Comparison of ENCODE assay signal across 11 mouse cellular contexts in genomic region chr6:54954659-54955414, GRCm38 (mm10). TPM values are rescaled to one million over a fixed set of nuclear protein-coding genes. Genes with fewer than 3 reads are reported as not detected.
A peak's percentile ranks its signal among the peaks of the same experiment; 100 is the strongest.
DNase-seq lines count a peak whose midpoint lies in the region; ATAC-seq and TF ChIP-seq lines count a peak whose summit lies in the region.
"Had no signal": no experiment of that assay in that cellular context is flagged by ENCODE, and none has a peak within 500 bp of the region (broad histone marks: within the 10 kb centered on the region; RNA-seq: fewer than 3 reads in every experiment).

No protein-coding gene starts in this region.

- peaks cover 4% of the 10 kb centered on the region; the same call in 1 of the 2 replicates for H3K4me1 ChIP-seq in intestine, embryonic 16.5 days (ENCODE audit: control insufficient read depth, insufficient read depth, low read length)
- H3K4me1 ChIP-seq in intestine, embryonic 15.5 days (replicated peaks) = peaks cover 5% of the 10 kb centered on the region; the same call in 1 of the 2 replicates
- H3K4me1 ChIP-seq in liver, embryonic 12.5 days = peaks cover 7% of the 10 kb centered on the region; the same call in 1 of the 2 replicates
- H3K4me1 ChIP-seq in forebrain, postnatal 0 days (ENCODE audit: insufficient read depth) = no peaks in the 10 kb centered on the region

- TF ChIP-seq CTCF in forebrain, postnatal 0 days (IDR thresholded peaks at IDR 0.05; ENCODE audit: low read depth) = no peak

- no peaks in the 10 kb centered on the region for H3K9me3 ChIP-seq in intestine, embryonic 16.5 days (ENCODE audit: control insufficient read depth, low read length)
- no peaks in the 10 kb centered on the region for H3K9me3 ChIP-seq in intestine, embryonic 15.5 days
- no peaks in the 10 kb centered on the region for H3K9me3 ChIP-seq in liver, embryonic 12.5 days (replicated peaks)
- no peaks in the 10 kb centered on the region for H3K9me3 ChIP-seq in forebrain, postnatal 0 days (ENCODE audit: low read length)
- H3K9me3 ChIP-seq: neural tube, embryonic 13.5 days had no signal

- WGBS in intestine, embryonic 16.5 days = 61% methylated on average over 10 of the region's 10 CpGs
- 67% methylated on average over 10 of the region's 10 CpGs for WGBS in intestine, embryonic 15.5 days
- 30% methylated on average over 10 of the region's 10 CpGs for WGBS in liver, embryonic 12.5 days (ENCODE audit: insufficient replicate concordance)
- WGBS in forebrain, postnatal 0 days = 95% methylated on average over 10 of the region's 10 CpGs

- H3K9ac ChIP-seq in intestine, embryonic 16.5 days (ENCODE audit: low read depth, low read length) = no peak overlapping the region
- H3K9ac ChIP-seq in intestine, embryonic 15.5 days = no peak overlapping the region
- H3K9ac ChIP-seq in liver, embryonic 12.5 days = no peak overlapping the region
- no peak overlapping the region for H3K9ac ChIP-seq in forebrain, postnatal 0 days
- H3K9ac ChIP-seq: neural tube, embryonic 13.5 days had no signal

- H3K4me3 ChIP-seq in intestine, embryonic 16.5 days (ENCODE audit: low read length) = no peak overlapping the region
- H3K4me3 ChIP-seq in intestine, embryonic 15.5 days (replicated peaks) = no peak overlapping the region
- no peak overlapping the region for H3K4me3 ChIP-seq in liver, embryonic 12.5 days
- no peak overlapping the region for H3K4me3 ChIP-seq in forebrain, postnatal 0 days (ENCODE audit: low read depth, low read length)
- H3K4me3 ChIP-seq: neural tube, embryonic 13.5 days had no signal

- no peaks in the 10 kb centered on the region for H3K27me3 ChIP-seq in intestine, embryonic 16.5 days (replicated peaks; ENCODE audit: control insufficient read depth, insufficient read depth, low read length)
- H3K27me3 ChIP-seq in intestine, embryonic 15.5 days (replicated peaks) = no peaks in the 10 kb centered on the region
- H3K27me3 ChIP-seq in liver, embryonic 12.5 days (replicated peaks) = no peaks in the 10 kb centered on the region
- H3K27me3 ChIP-seq in forebrain, postnatal 0 days (ENCODE audit: insufficient read depth, low read length) = no peaks in the 10 kb centered on the region
- H3K27me3 ChIP-seq: CH12.LX; neural tube, embryonic 13.5 days had no signal

- H3K36me3 ChIP-seq in intestine, embryonic 16.5 days (ENCODE audit: control insufficient read depth, insufficient read depth, low read length) = no peaks in the 10 kb centered on the region
- H3K36me3 ChIP-seq in intestine, embryonic 15.5 days = no peaks in the 10 kb centered on the region
- H3K36me3 ChIP-seq in liver, embryonic 12.5 days = no peaks in the 10 kb centered on the region
- no peaks in the 10 kb centered on the region for H3K36me3 ChIP-seq in forebrain, postnatal 0 days (ENCODE audit: insufficient read depth)
- H3K36me3 ChIP-seq: neural tube, embryonic 13.5 days had no signal

- H3K27ac ChIP-seq in intestine, embryonic 16.5 days (ENCODE audit: low read length) = peak overlapping the region; percentile 32; the same call in 1 of the 2 replicates
- H3K27ac ChIP-seq in intestine, embryonic 15.5 days = no peak overlapping the region
- H3K27ac ChIP-seq in liver, embryonic 12.5 days = 0 out of 2 replicates have a peak overlapping the region, but pooled peaks have one; percentile 17
- H3K27ac ChIP-seq in forebrain, postnatal 0 days (ENCODE audit: low read depth, low read length) = no peak overlapping the region
- H3K27ac ChIP-seq: neural tube, embryonic 13.5 days had no signal

- peak; percentile 53 for DNase-seq in skeletal muscle tissue, adult 2 months (ENCODE audit: low read depth, low spot score)
- DNase-seq in cerebellum, postnatal 14 days = no peak
- DNase-seq in forebrain, postnatal 0 days = no peak
- no peak for DNase-seq in kidney, postnatal 25 days
- DNase-seq: left cerebral cortex, postnatal 4 days had no signal

- H3K4me2 ChIP-seq in intestine, embryonic 16.5 days (ENCODE audit: low read depth, low read length) = no peak overlapping the region
- no peak overlapping the region for H3K4me2 ChIP-seq in intestine, embryonic 15.5 days (replicated peaks)
- H3K4me2 ChIP-seq in liver, embryonic 12.5 days = no peak overlapping the region
- no peak overlapping the region for H3K4me2 ChIP-seq in forebrain, postnatal 0 days (ENCODE audit: low read depth)
- H3K4me2 ChIP-seq: neural tube, embryonic 13.5 days had no signal

- no peak for ATAC-seq in intestine, embryonic 16.5 days
- no peak for ATAC-seq in intestine, embryonic 15.5 days
- peak; percentile 75 for ATAC-seq in granulocyte monocyte progenitor cell, adult 5-6 weeks (replicated peaks; ENCODE audit: poor library complexity, severe bottlenecking)
- no peak for ATAC-seq in liver, embryonic 12.5 days
- no peak for ATAC-seq in forebrain, postnatal 0 days

RNA-seq across cellular contexts. Expression of gene Nod1, which starts 17.6 kb away (rescaled TPM):
- 4.8 TPM in 2 replicates for polyA plus RNA-seq in intestine, embryonic 16.5 days (2015; fragmentation: Nextera tagmentation; extraction: Ambion mirVana)
- polyA plus RNA-seq in intestine, embryonic 15.5 days (2015; fragmentation: Nextera tagmentation; extraction: Ambion mirVana) = 4.8 and 5.5 TPM in 2 replicates
- total RNA-seq in granulocyte monocyte progenitor cell, adult 5-6 weeks (2014; fragmentation: Nextera tagmentation) = 5.4 and 7.8 TPM in 2 replicates
- total RNA-seq in granulocyte monocyte progenitor cell, adult 5-6 weeks (2017) = 5.5 and 7.2 TPM in 2 replicates
- polyA plus RNA-seq in liver, embryonic 12.5 days (2016; fragmentation: Nextera tagmentation; extraction: Ambion mirVana) = 1.9 and 2.2 TPM in 2 replicates
- 1.8 and 2.3 TPM in 2 replicates for total RNA-seq in forebrain, postnatal 0 days (2014; rRNA removed)
- 1.5 and 2.0 TPM in 2 replicates for polyA plus RNA-seq in forebrain, postnatal 0 days (2015; fragmentation: Nextera tagmentation; extraction: Ambion mirVana)

RNA-seq across cellular contexts. Expression of gene Ggct, which starts 37.9 kb away (rescaled TPM):
- 9.6 and 13.2 TPM in 2 replicates for polyA plus RNA-seq in intestine, embryonic 16.5 days (2015; fragmentation: Nextera tagmentation; extraction: Ambion mirVana)
- polyA plus RNA-seq in intestine, embryonic 15.5 days (2015; fragmentation: Nextera tagmentation; extraction: Ambion mirVana) = 8.2 and 10.7 TPM in 2 replicates
- 12.8 and 18.7 TPM in 2 replicates for total RNA-seq in granulocyte monocyte progenitor cell, adult 5-6 weeks (2014; fragmentation: Nextera tagmentation)
- 39.6 and 41.1 TPM in 2 replicates for total RNA-seq in granulocyte monocyte progenitor cell, adult 5-6 weeks (2017)
- polyA plus RNA-seq in liver, embryonic 12.5 days (2016; fragmentation: Nextera tagmentation; extraction: Ambion mirVana) = 6.9 and 7.4 TPM in 2 replicates
- 2.8 and 3.7 TPM in 2 replicates for total RNA-seq in forebrain, postnatal 0 days (2014; rRNA removed)
- polyA plus RNA-seq in forebrain, postnatal 0 days (2015; fragmentation: Nextera tagmentation; extraction: Ambion mirVana) = 22.2 and 26.6 TPM in 2 replicates

Comparison
In these comparisons a context has a peak if more than half of its experiments do, and no peak if none do; other contexts are left out.
1. H3K27ac ChIP-seq: peak in intestine, embryonic 16.5 days (single experiment) and liver, embryonic 12.5 days (single experiment); none in intestine, embryonic 15.5 days (single experiment) and forebrain, postnatal 0 days (single experiment).